Mouse (Mus musculus) forebrain, embryonic 11.5 days (tissue): Measurements from ENCODE around the gene Tmem204. TPM values are rescaled to one million over a fixed set of nuclear protein-coding genes. Genes with fewer than 3 reads are reported as not detected.
A peak's percentile ranks its signal among the peaks of the same experiment; 100 is the strongest.

Source experiments
- ATAC-seq: fragments of 200-750 bp; cut with Nextera tagmentation; replicated peaks from 2 replicates; pipeline ENCODE4 v1.8.0; 2017; ENCODE audit warnings: moderate TSS enrichment; ENCODE audit not compliant: low FRiP score
- DNase-seq: peaks from one replicate; pipeline ENCODE4 v3.0.0-alpha.2; 2017; ENCODE audit warnings: low spot score
- H3K27ac ChIP-seq: fragments of 300-500 bp; sonication (generic); 2 replicates; pipeline ENCODE4 v1.5.1; 2014; ENCODE audit warnings: low read depth, low read length
- H3K27me3 ChIP-seq: fragments of 300-500 bp; sonication (generic); 2 replicates; pipeline ENCODE4 v1.6.1; 2014; ENCODE audit warnings: mild to moderate bottlenecking, low read length, mixed read lengths; ENCODE audit not compliant: control insufficient read depth, insufficient read depth
- H3K36me3 ChIP-seq: fragments of 300-500 bp; sonication (generic); 2 replicates; pipeline ENCODE4 v1.6.1; 2014; ENCODE audit warnings: mild to moderate bottlenecking, low read length, moderate library complexity, mixed read lengths; ENCODE audit not compliant: control insufficient read depth, insufficient read depth
- H3K4me1 ChIP-seq: fragments of 300-500 bp; sonication (generic); replicated peaks from 2 replicates; pipeline ENCODE4 v1.6.1; 2014; ENCODE audit warnings: low read length, mixed read lengths; ENCODE audit not compliant: control insufficient read depth, insufficient read depth
- H3K4me2 ChIP-seq: fragments of 300-500 bp; sonication (generic); 2 replicates; pipeline ENCODE4 v1.6.1; 2014; ENCODE audit warnings: low read depth, mild to moderate bottlenecking, low read length, moderate library complexity, mixed read lengths; ENCODE audit not compliant: severe bottlenecking
- H3K4me3 ChIP-seq: fragments of 300-500 bp; sonication (generic); 2 replicates; pipeline ENCODE4 v1.5.1; 2014; ENCODE audit warnings: low read depth, low read length
- H3K9ac ChIP-seq: fragments of 300-500 bp; sonication (generic); 2 replicates; pipeline ENCODE4 v1.6.1; 2014; ENCODE audit warnings: low read length
- H3K9me3 ChIP-seq: fragments of 300-500 bp; sonication (generic); 2 replicates; pipeline ENCODE4 v1.6.1; 2016; ENCODE audit warnings: low read length, mixed read lengths; ENCODE audit not compliant: control insufficient read depth
- WGBS: fragments of 180-500 bp; shearing (Covaris S2); extraction: QIAGEN DNeasy Blood & Tissue Kit; methylation state at CpG from one replicate; pipeline ENCODE4 v1.1.7; 2014; 5-methylcytosine and 5-hydroxymethylcytosine counted together
- polyA plus RNA-seq: library from polyadenylated mRNA; unstranded; fragments of >200 nt; fragmentation: Nextera tagmentation; extraction: Ambion mirVana; gene quantifications from 2 replicates; pipeline ENCODE4 v1.2.1, GENCODE M21; 2014

Tmem204 gene
- polyA plus RNA-seq, 1 experiment from 2014 or later = 9.8 TPM

- ATAC-seq (peak; percentile 94), DNase-seq (peak; percentile 93)
- H3K27me3 ChIP-seq = no peaks in the 10 kb centered on the region
- H3K4me3 ChIP-seq = peak within 1 kb of the TSS; percentile 54
- H3K4me2 ChIP-seq = peak within 1 kb of the TSS; percentile 99
- H3K4me1 ChIP-seq = peaks cover 2% of the 10 kb centered on the region; the same call in 1 of the 2 replicates
- H3K9ac ChIP-seq = peak within 1 kb of the TSS; percentile 84
- H3K36me3 ChIP-seq = no peaks in the 10 kb centered on the region
- 5% methylated on average over 40 of the region's 40 CpGs for WGBS
- H3K27ac ChIP-seq = peak within 1 kb of the TSS; percentile 68
- no peaks in the 10 kb centered on the region for H3K9me3 ChIP-seq
Observed at GRCm38 (mm10) chr17:25115664-25116432, 32.5 kb upstream of the Tmem204 start, which contains the start of gene Telo2. Gene Telo2, minus strand, starts transcription at chr17:25115967.

GRCm38 (mm10) chr17:25114908-25115645 lies 31.7 kb upstream of the Tmem204 start:
- Histone ChIP-seq H3K36me3 (no peaks in the 10 kb centered on the region), H3K27me3 (no peaks in the 10 kb centered on the region), H3K9ac (peak overlapping the region; percentile 84), H3K4me1 (peaks cover 2% of the 10 kb centered on the region; the same call in 1 of the 2 replicates), H3K9me3 (no peaks in the 10 kb centered on the region), H3K4me2 (peak overlapping the region; percentile 99), H3K4me3 (peak overlapping the region; percentile 54), H3K27ac (peak overlapping the region; percentile 68; the same call in 1 of the 2 replicates)
- ATAC-seq = no peak
- no peak for DNase-seq
- WGBS = 11% methylated on average over 23 of the region's 23 CpGs

GRCm38 (mm10) chr17:25112423-25112810 lies 29.0 kb upstream of the Tmem204 start:
- DNase-seq (no peak), ATAC-seq (no peak)
- H3K4me1 ChIP-seq = peaks cover 2% of the 10 kb centered on the region; the same call in 1 of the 2 replicates
- no peaks in the 10 kb centered on the region for H3K27me3 ChIP-seq
- no peaks in the 10 kb centered on the region for H3K9me3 ChIP-seq
- no peak overlapping the region for H3K4me2 ChIP-seq
- H3K36me3 ChIP-seq = no peaks in the 10 kb centered on the region; the same call in 1 of the 2 replicates
- 86% methylated on average over 3 of the region's 3 CpGs for WGBS
- no peak overlapping the region for H3K4me3 ChIP-seq
- H3K27ac ChIP-seq = no peak overlapping the region
- no peak overlapping the region for H3K9ac ChIP-seq

- H3K4me1 ChIP-seq = peaks cover 2% of the 10 kb centered on the region; the same call in 1 of the 2 replicates
- DNase-seq (no peak), ATAC-seq (no peak)
- no peaks in the 10 kb centered on the region; the same call in 1 of the 2 replicates for H3K36me3 ChIP-seq
- no peaks in the 10 kb centered on the region for H3K9me3 ChIP-seq
- no peak overlapping the region for H3K9ac ChIP-seq
- no peak overlapping the region for H3K27ac ChIP-seq
- H3K27me3 ChIP-seq = no peaks in the 10 kb centered on the region
- whole genome bisulfite sequencing = 91% methylated on average over 8 of the region's 8 CpGs
- no peak overlapping the region for H3K4me3 ChIP-seq
- no peak overlapping the region for H3K4me2 ChIP-seq
Observed at GRCm38 (mm10) chr17:25111739-25112422, 28.5 kb upstream of the Tmem204 start.

- Histone ChIP-seq H3K9me3 (no peaks in the 10 kb centered on the region), H3K4me1 (peaks cover 2% of the 10 kb centered on the region; the same call in 1 of the 2 replicates), H3K27ac (no peak overlapping the region), H3K36me3 (no peaks in the 10 kb centered on the region; the same call in 1 of the 2 replicates), H3K4me2 (no peak overlapping the region), H3K27me3 (no peaks in the 10 kb centered on the region), H3K4me3 (no peak overlapping the region), H3K9ac (no peak overlapping the region)
- DNase-seq (no peak), ATAC-seq (no peak)
- WGBS = 94% methylated on average over 5 of the region's 5 CpGs
Observed at GRCm38 (mm10) chr17:25111220-25111619, 27.8 kb upstream of the Tmem204 start.

GRCm38 (mm10) chr17:25110590-25110989 lies 27.2 kb upstream of the Tmem204 start:
- ATAC-seq (no peak), DNase-seq (no peak)
- H3K4me2 ChIP-seq = no peak overlapping the region
- no peak overlapping the region for H3K27ac ChIP-seq
- H3K4me3 ChIP-seq = no peak overlapping the region
- peaks cover 2% of the 10 kb centered on the region; the same call in 1 of the 2 replicates for H3K36me3 ChIP-seq
- no peaks in the 10 kb centered on the region; the same call in 1 of the 2 replicates for H3K4me1 ChIP-seq
- H3K27me3 ChIP-seq = no peaks in the 10 kb centered on the region
- H3K9ac ChIP-seq = no peak overlapping the region
- no peaks in the 10 kb centered on the region for H3K9me3 ChIP-seq
- 96% methylated on average over 6 of the region's 6 CpGs for WGBS

- Histone ChIP-seq H3K4me1 (no peaks in the 10 kb centered on the region; the same call in 1 of the 2 replicates), H3K4me3 (no peak overlapping the region), H3K9ac (no peak overlapping the region), H3K36me3 (peaks cover 3% of the 10 kb centered on the region; the same call in 1 of the 2 replicates), H3K4me2 (no peak overlapping the region), H3K27ac (no peak overlapping the region), H3K9me3 (no peaks in the 10 kb centered on the region), H3K27me3 (no peaks in the 10 kb centered on the region)
- ATAC-seq (no peak), DNase-seq (peak; percentile 63)
- 93% methylated on average over 2 of the region's 2 CpGs for WGBS
Observed at GRCm38 (mm10) chr17:25109578-25109977, 26.2 kb upstream of the Tmem204 start.

GRCm38 (mm10) chr17:25107786-25108185 lies 24.4 kb upstream of the Tmem204 start:
- Histone ChIP-seq H3K4me2 (no peak overlapping the region), H3K4me3 (no peak overlapping the region), H3K27me3 (no peaks in the 10 kb centered on the region), H3K4me1 (no peaks in the 10 kb centered on the region), H3K9me3 (no peaks in the 10 kb centered on the region), H3K9ac (no peak overlapping the region), H3K36me3 (peaks cover 3% of the 10 kb centered on the region; the same call in 1 of the 2 replicates), H3K27ac (no peak overlapping the region)
- 82% methylated on average over 16 of the region's 16 CpGs for WGBS
- no peak for ATAC-seq
- DNase-seq = no peak
